Mouse (Mus musculus) heart, postnatal 0 days (tissue): ENCODE results near the gene Hoxd8. TPM values are rescaled to one million over a fixed set of nuclear protein-coding genes. Genes with fewer than 3 reads are reported as not detected.

Experiments
- ATAC-seq: fragments of 200-750 bp; cut with Nextera tagmentation; 2 replicates; pipeline ENCODE4 v1.8.0; 2017; ENCODE audit warnings: low read depth, moderate number of reproducible peaks, moderate library complexity; ENCODE audit not compliant: insufficient read depth
- DNase-seq: peaks from one replicate; pipeline ENCODE4 v3.0.0-alpha.2; 2016; ENCODE audit warnings: low spot score
- H3K27ac ChIP-seq: fragments of 300-500 bp; sonication (generic); 2 replicates; pipeline ENCODE4 v1.5.1; 2014; ENCODE audit warnings: low read depth, mild to moderate bottlenecking
- H3K27me3 ChIP-seq: fragments of 300-500 bp; sonication (generic); 2 replicates; pipeline ENCODE4 v1.6.1; 2014; ENCODE audit warnings: low read length, mixed read lengths; ENCODE audit not compliant: control insufficient read depth, insufficient read depth
- H3K36me3 ChIP-seq: fragments of 300-500 bp; sonication (generic); replicated peaks from 2 replicates; pipeline ENCODE4 v1.6.1; 2014; ENCODE audit warnings: low read length, mixed read lengths; ENCODE audit not compliant: control insufficient read depth, insufficient read depth
- H3K4me1 ChIP-seq: fragments of 300-500 bp; sonication (generic); 2 replicates; pipeline ENCODE4 v1.6.1; 2014; ENCODE audit warnings: antibody characterized with exemption; ENCODE audit not compliant: control insufficient read depth, insufficient read depth
- H3K4me2 ChIP-seq: fragments of 300-500 bp; sonication (generic); 2 replicates; pipeline ENCODE4 v1.6.1; 2014; ENCODE audit warnings: low read depth, mild to moderate bottlenecking, low read length, moderate library complexity
- H3K4me3 ChIP-seq: fragments of 300-500 bp; sonication (generic); 2 replicates; pipeline ENCODE4 v1.5.1; 2014; ENCODE audit warnings: low read depth, low read length
- H3K9ac ChIP-seq: fragments of 300-500 bp; sonication (generic); replicated peaks from 2 replicates; pipeline ENCODE4 v1.6.1; 2014; ENCODE audit warnings: low read depth, low read length, mixed read lengths
- H3K9me3 ChIP-seq: fragments of 300-500 bp; sonication (generic); replicated peaks from 2 replicates; pipeline ENCODE4 v1.6.1; 2016; ENCODE audit warnings: low read length; ENCODE audit not compliant: control insufficient read depth
- CTCF ChIP-seq: IDR thresholded peaks from 2 replicates; pipeline ENCODE4 v1.5.1; 2016; ENCODE audit warnings: antibody characterized with exemption, control low read depth, low read depth
- EP300 ChIP-seq: IDR thresholded peaks from 2 replicates; pipeline ENCODE4 v1.6.1; 2016; ENCODE audit warnings: antibody characterized with exemption, low read depth
- WGBS: fragments of 180-500 bp; shearing (Covaris S2); extraction: QIAGEN DNeasy Blood & Tissue Kit; methylation state at CpG from one replicate; pipeline ENCODE4 v1.1.7; 2014; 5-methylcytosine and 5-hydroxymethylcytosine counted together
- polyA plus RNA-seq: library from polyadenylated mRNA; unstranded; fragments of >200 nt; fragmentation: Nextera tagmentation; extraction: Ambion mirVana; gene quantifications from 2 replicates; pipeline ENCODE4 v1.2.1, GENCODE M21; 2015
- total RNA-seq: library from RNA; depleted of rRNA; stranded (reverse); fragments of >200 nt; gene quantifications from 2 replicates; pipeline ENCODE4 v1.2.3, GENCODE M21; 2014; ENCODE audit warnings: low replicate concordance

Gene Hoxd8
- total and polyA plus RNA-seq, 2 experiments from 2014 or later, result 0.23 to 1.5 TPM

GRCm38 (mm10) chr2:74728303-74728680 is 23.9 kb downstream of the Hoxd8 start:
- H3K9me3 ChIP-seq, result no peaks in the 10 kb centered on the region
- no peaks in the 10 kb centered on the region for H3K36me3 ChIP-seq
- no peak overlapping the region for H3K9ac ChIP-seq
- no peak overlapping the region for H3K4me2 ChIP-seq
- ATAC-seq (no peak), DNase-seq (no peak)
- peaks cover 98% of the 10 kb centered on the region for H3K27me3 ChIP-seq
- H3K4me1 ChIP-seq, result no peaks in the 10 kb centered on the region
- no peak for TF ChIP-seq CTCF
- no peak for TF ChIP-seq EP300
- 21% methylated on average over 13 of the region's 13 CpGs for WGBS
- no peak overlapping the region for H3K4me3 ChIP-seq
- no peak overlapping the region for H3K27ac ChIP-seq

- no peak for DNase-seq
- Histone ChIP-seq H3K27ac (no peak overlapping the region), H3K4me1 (no peaks in the 10 kb centered on the region), H3K9ac (no peak overlapping the region), H3K4me3 (no peak overlapping the region), H3K4me2 (no peak overlapping the region), H3K36me3 (no peaks in the 10 kb centered on the region), H3K9me3 (no peaks in the 10 kb centered on the region), H3K27me3 (peaks cover 98% of the 10 kb centered on the region)
- TF ChIP-seq CTCF (no peak), EP300 (no peak)
- 13% methylated on average over 8 of the region's 8 CpGs for WGBS
- no peak for ATAC-seq
These were observed 25.9 kb downstream of the Hoxd8 start for GRCm38 (mm10) chr2:74730331-74730730.

- Histone ChIP-seq H3K4me3 (no peak overlapping the region), H3K27ac (no peak overlapping the region), H3K9ac (no peak overlapping the region), H3K4me1 (no peaks in the 10 kb centered on the region), H3K4me2 (no peak overlapping the region), H3K36me3 (no peaks in the 10 kb centered on the region), H3K9me3 (no peaks in the 10 kb centered on the region), H3K27me3 (peaks cover 98% of the 10 kb centered on the region)
- TF ChIP-seq EP300 (no peak), CTCF (no peak)
- no peak for DNase-seq
- ATAC-seq, result no peak
These were observed 26.6 kb downstream of the Hoxd8 start for GRCm38 (mm10) chr2:74731055-74731454.

- Histone ChIP-seq H3K27me3 (peaks cover 98% of the 10 kb centered on the region), H3K4me1 (no peaks in the 10 kb centered on the region), H3K36me3 (no peaks in the 10 kb centered on the region), H3K4me3 (no peak overlapping the region), H3K9ac (no peak overlapping the region), H3K4me2 (no peak overlapping the region), H3K27ac (no peak overlapping the region), H3K9me3 (no peaks in the 10 kb centered on the region)
- DNase-seq, result no peak
- no peak for ATAC-seq
- WGBS, result 13% methylated on average over 9 of the region's 9 CpGs
- no peak for TF ChIP-seq CTCF
- no peak for TF ChIP-seq EP300
These were observed 27.5 kb downstream of the Hoxd8 start for GRCm38 (mm10) chr2:74731799-74732512.

- Histone ChIP-seq H3K4me3 (peak overlapping the region; percentile 25), H3K4me2 (peak overlapping the region; percentile 23; the same call in 1 of the 2 replicates), H3K36me3 (no peaks in the 10 kb centered on the region), H3K27me3 (peaks cover 98% of the 10 kb centered on the region), H3K4me1 (no peaks in the 10 kb centered on the region), H3K9me3 (no peaks in the 10 kb centered on the region), H3K9ac (no peak overlapping the region), H3K27ac (no peak overlapping the region)
- DNase-seq (no peak), ATAC-seq (no peak)
- 3% methylated on average over 52 of the region's 52 CpGs for WGBS
- TF ChIP-seq EP300 (no peak), CTCF (no peak)
These were observed 28.3 kb downstream of the Hoxd8 start for GRCm38 (mm10) chr2:74732513-74733316.
